Mouse (Mus musculus) forebrain, embryonic 16.5 days (tissue): ENCODE results near the gene Tmsb15l. TPM values are rescaled to one million over a fixed set of nuclear protein-coding genes. Genes with fewer than 3 reads are reported as not detected.
"Not testable (repeated sequence)": the region's sequence is repeated elsewhere in the genome, so short reads cannot be mapped to it uniquely, and the experiment has no call there.

Experiments
- ATAC-seq: fragments of 200-750 bp; cut with Nextera tagmentation; 2 replicates; pipeline ENCODE4 v1.8.0; 2017; ENCODE audit warnings: mild to moderate bottlenecking, moderate library complexity
- H3K27ac ChIP-seq: fragments of 300-500 bp; sonication (generic); 2 replicates; pipeline ENCODE4 v1.5.1; 2014; ENCODE audit warnings: low read length, control low read depth
- H3K27me3 ChIP-seq: fragments of 300-500 bp; sonication (generic); replicated peaks from 2 replicates; pipeline ENCODE4 v1.6.1; 2014; ENCODE audit warnings: low read length; ENCODE audit not compliant: control insufficient read depth, insufficient read depth
- H3K36me3 ChIP-seq: fragments of 300-500 bp; sonication (generic); 2 replicates; pipeline ENCODE4 v1.6.1; 2014; ENCODE audit not compliant: control insufficient read depth, insufficient read depth
- H3K4me1 ChIP-seq: fragments of 300-500 bp; sonication (generic); replicated peaks from 2 replicates; pipeline ENCODE4 v1.6.1; 2014; ENCODE audit warnings: low read length; ENCODE audit not compliant: control insufficient read depth, insufficient read depth
- H3K4me2 ChIP-seq: fragments of 300-500 bp; sonication (generic); 2 replicates; pipeline ENCODE4 v1.6.1; 2014; ENCODE audit warnings: mild to moderate bottlenecking, low read length, control low read depth
- H3K4me3 ChIP-seq: fragments of 300-500 bp; sonication (generic); replicated peaks from 2 replicates; pipeline ENCODE4 v1.5.1; 2014; ENCODE audit warnings: mild to moderate bottlenecking, low read length, control low read depth
- H3K9ac ChIP-seq: fragments of 300-500 bp; sonication (generic); replicated peaks from 2 replicates; pipeline ENCODE4 v1.6.1; 2014; ENCODE audit warnings: low read depth, low read length, control low read depth
- H3K9me3 ChIP-seq: fragments of 300-500 bp; sonication (generic); 2 replicates; pipeline ENCODE4 v1.6.1; 2016; ENCODE audit warnings: low read length; ENCODE audit not compliant: control insufficient read depth
- WGBS: fragments of 180-500 bp; shearing (Covaris S2); extraction: QIAGEN DNeasy Blood & Tissue Kit; methylation state at CpG from one replicate; pipeline ENCODE4 v1.1.7; 2014; 5-methylcytosine and 5-hydroxymethylcytosine counted together
- polyA plus RNA-seq: library from polyadenylated mRNA; unstranded; fragments of >200 nt; fragmentation: Nextera tagmentation; extraction: Ambion mirVana; gene quantifications from 2 replicates; pipeline ENCODE4 v1.2.1, GENCODE M21; 2015

Tmsb15l gene
- polyA plus RNA-seq, 1 experiment from 2014 or later = 7.6 TPM

GRCm38 (mm10) chrX:136986039-136986438, 9.4 kb upstream of the Tmsb15l start:
- no peak overlapping the region for H3K27ac ChIP-seq
- H3K4me2 ChIP-seq = no peak overlapping the region
- H3K4me3 ChIP-seq = no peak overlapping the region
- H3K36me3 ChIP-seq = no peaks in the 10 kb centered on the region
- no peaks in the 10 kb centered on the region for H3K27me3 ChIP-seq
- no peaks in the 10 kb centered on the region for H3K4me1 ChIP-seq
- H3K9me3 ChIP-seq = no peaks in the 10 kb centered on the region
- ATAC-seq = no peak
- H3K9ac ChIP-seq = no peak overlapping the region

- no peak overlapping the region for H3K4me3 ChIP-seq
- H3K9me3 ChIP-seq = no peaks in the 10 kb centered on the region
- no peak for ATAC-seq
- H3K4me2 ChIP-seq = no peak overlapping the region
- H3K4me1 ChIP-seq = no peaks in the 10 kb centered on the region
- H3K27ac ChIP-seq = no peak overlapping the region
- no peaks in the 10 kb centered on the region for H3K36me3 ChIP-seq
- no peaks in the 10 kb centered on the region for H3K27me3 ChIP-seq
- H3K9ac ChIP-seq = no peak overlapping the region
Measured at GRCm38 (mm10) chrX:136978616-136979015, 1.9 kb upstream of the Tmsb15l start.

- H3K4me2 ChIP-seq = peak within 1 kb of the TSS; percentile 60
- H3K9ac ChIP-seq = peak within 1 kb of the TSS; percentile 61
- WGBS = 88% methylated on average over 6 of the region's 6 CpGs
- H3K36me3 ChIP-seq, H3K27ac ChIP-seq, H3K4me1 ChIP-seq, ATAC-seq, H3K27me3 ChIP-seq, H3K9me3 ChIP-seq: not testable (repeated sequence)
- H3K4me3 ChIP-seq = peak within 1 kb of the TSS; percentile 52
Measured at GRCm38 (mm10) chrX:136975397-136975796, 1.3 kb downstream of the Tmsb15l start, which contains the start of gene Tmsb15b2. TSS of gene Tmsb15b2 (minus strand) at chrX:136975497.

- Histone ChIP-seq H3K4me1 (no peaks in the 10 kb centered on the region), H3K4me2 (no peak overlapping the region), H3K27ac (no peak overlapping the region), H3K27me3 (no peaks in the 10 kb centered on the region), H3K9me3 (no peaks in the 10 kb centered on the region), H3K9ac (no peak overlapping the region), H3K4me3 (no peak overlapping the region), H3K36me3 (no peaks in the 10 kb centered on the region)
- no peak for ATAC-seq
- WGBS = 17% methylated on average over 2 of the region's 2 CpGs
Measured at GRCm38 (mm10) chrX:136959688-136960087, 17.0 kb downstream of the Tmsb15l start.

- H3K9me3 ChIP-seq, H3K36me3 ChIP-seq, H3K9ac ChIP-seq, H3K27me3 ChIP-seq, H3K4me1 ChIP-seq, H3K27ac ChIP-seq: not testable (repeated sequence)
- Histone ChIP-seq H3K4me2 (peak overlapping the region; percentile 44), H3K4me3 (peak overlapping the region; percentile 49)
- ATAC-seq = peak; percentile 18; the same call in 1 of the 2 replicates
- 55% methylated on average over 5 of the region's 5 CpGs for WGBS
Measured at GRCm38 (mm10) chrX:136958300-136958699, 18.4 kb downstream of the Tmsb15l start.

DNA sequence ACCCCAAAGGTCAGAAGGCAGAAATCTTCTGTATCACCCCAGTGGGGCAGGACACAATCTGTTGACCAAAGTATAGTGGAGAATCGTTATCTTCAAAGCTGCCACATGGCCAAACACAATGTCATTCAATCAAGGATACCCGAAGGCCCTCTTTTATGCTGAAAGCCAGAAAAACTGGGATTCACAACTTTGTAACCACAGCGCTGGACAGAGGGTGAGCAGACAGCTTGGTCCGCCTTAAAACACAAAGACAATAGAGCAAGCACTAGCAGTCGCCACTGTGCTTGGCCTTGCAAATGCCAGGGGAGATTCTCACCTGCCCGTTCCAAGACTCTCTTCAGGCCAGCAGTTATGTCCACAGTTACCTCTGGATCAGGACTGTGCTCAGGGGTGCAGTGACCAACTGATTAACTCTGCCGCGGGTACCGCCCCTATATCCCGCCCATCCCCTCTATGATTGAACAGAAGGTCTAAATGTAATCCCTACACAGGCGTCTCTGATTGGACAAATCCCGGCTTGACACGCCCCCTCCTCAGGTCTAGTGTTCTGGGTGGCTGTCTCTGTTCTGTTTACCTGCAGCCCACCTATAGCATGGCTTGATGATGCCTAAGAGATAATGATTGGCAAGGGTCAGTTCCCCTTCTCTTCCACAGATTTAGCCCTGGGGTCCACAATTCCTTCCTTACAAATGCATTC, 18.9 kb downstream of the Tmsb15l start:
- H3K9me3 ChIP-seq, H3K27me3 ChIP-seq, H3K27ac ChIP-seq, H3K36me3 ChIP-seq, H3K4me1 ChIP-seq: not testable (repeated sequence)
- 26% methylated on average over 13 of the region's 13 CpGs for WGBS
- Histone ChIP-seq H3K4me2 (peak overlapping the region; percentile 46), H3K4me3 (peak overlapping the region; percentile 49), H3K9ac (peak overlapping the region; percentile 45; the same call in 1 of the 2 replicates)
- ATAC-seq = peak; percentile 100

DNA sequence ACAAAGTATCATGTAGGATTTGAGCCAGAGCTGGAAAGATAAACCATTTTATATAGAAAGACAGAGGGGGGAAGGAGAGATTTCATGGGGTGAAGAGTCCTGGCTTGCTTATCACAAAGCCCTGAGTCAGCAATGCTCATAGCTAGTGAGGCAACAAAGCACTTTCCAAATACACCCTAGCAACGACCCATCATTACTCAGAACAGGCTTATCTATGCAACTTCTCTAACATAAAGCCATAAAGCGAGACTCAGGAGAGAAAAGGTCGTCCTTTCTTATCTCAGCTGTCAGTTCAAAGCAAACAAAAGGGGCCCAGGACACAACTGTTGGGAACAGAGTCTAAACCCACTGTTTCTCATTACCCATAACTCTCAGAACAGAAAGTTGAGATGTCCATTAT, 38.7 kb downstream of the Tmsb15l start:
- no peaks in the 10 kb centered on the region for H3K27me3 ChIP-seq
- no peaks in the 10 kb centered on the region for H3K9me3 ChIP-seq
- no peak overlapping the region for H3K9ac ChIP-seq
- no peak overlapping the region for H3K27ac ChIP-seq
- H3K4me2 ChIP-seq = no peak overlapping the region
- no peak for ATAC-seq
- H3K4me3 ChIP-seq = no peak overlapping the region
- 54% methylated on average over 3 of the region's 3 CpGs for WGBS
- H3K36me3 ChIP-seq = no peaks in the 10 kb centered on the region
- no peaks in the 10 kb centered on the region for H3K4me1 ChIP-seq

DNA sequence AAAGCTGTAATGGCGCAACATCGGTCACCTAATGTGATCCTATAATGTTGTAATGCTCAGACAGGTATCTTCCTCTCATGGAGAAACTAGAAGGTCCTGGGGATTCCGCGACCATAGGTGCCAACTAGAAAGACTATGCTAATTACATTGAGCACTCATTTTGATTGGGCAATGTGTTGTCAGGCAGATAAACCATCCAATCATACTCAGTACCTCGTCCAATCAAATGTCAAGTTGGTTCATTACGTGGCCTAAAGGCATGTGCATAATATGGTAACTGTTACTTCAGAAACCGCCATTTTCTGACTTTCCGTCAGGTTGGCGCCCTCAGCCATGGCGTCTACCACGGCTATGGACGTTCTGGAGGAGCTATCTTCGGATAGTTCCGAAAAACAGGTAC, 49.6 kb downstream of the Tmsb15l start, which contains the start of gene H2bfm:
TSS of gene H2bfm (plus strand) at position 295 of the 400 bp plus-strand sequence.
- Histone ChIP-seq H3K4me3 (no peak within 1 kb of the TSS), H3K27ac (no peak within 1 kb of the TSS), H3K27me3 (no peaks in the 10 kb centered on the region), H3K4me2 (no peak within 1 kb of the TSS), H3K4me1 (no peaks in the 10 kb centered on the region), H3K36me3 (no peaks in the 10 kb centered on the region), H3K9ac (no peak within 1 kb of the TSS), H3K9me3 (no peaks in the 10 kb centered on the region)
- no peak for ATAC-seq
- WGBS = 94% methylated on average over 14 of the region's 14 CpGs

DNA sequence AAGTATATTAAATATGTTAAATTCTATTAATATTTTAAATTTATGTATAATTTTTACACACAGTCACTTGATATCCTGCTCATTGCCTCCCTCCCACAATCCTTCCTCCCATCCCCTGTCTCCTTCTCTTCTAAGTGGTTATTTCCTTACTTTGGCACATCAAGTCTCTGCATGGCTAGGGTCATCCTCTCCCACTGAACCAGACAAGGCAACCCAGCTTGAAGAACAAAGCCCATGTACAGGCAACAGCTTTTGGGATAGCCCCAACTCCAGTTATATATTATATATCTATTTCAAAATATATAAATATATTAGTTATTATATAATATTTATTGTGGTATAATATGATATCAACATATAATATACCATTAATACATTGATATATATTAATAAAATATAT, 50.8 kb downstream of the Tmsb15l start:
- Histone ChIP-seq H3K36me3 (no peaks in the 10 kb centered on the region), H3K9me3 (no peaks in the 10 kb centered on the region), H3K27me3 (no peaks in the 10 kb centered on the region), H3K27ac (no peak overlapping the region), H3K4me3 (no peak overlapping the region), H3K4me1 (no peaks in the 10 kb centered on the region), H3K4me2 (no peak overlapping the region), H3K9ac (no peak overlapping the region)
- no peak for ATAC-seq
